Mouse (Mus musculus) ES-E14 (cell line): ENCODE data around the gene Ywhab. TPM values are rescaled to one million over a fixed set of nuclear protein-coding genes. Genes with fewer than 3 reads are reported as not detected.

Experiments used
- DNase-seq: peaks from one replicate; pipeline ENCODE4 v3.0.0-alpha.2; 2013; ENCODE audit warnings: low read depth, low spot score
- H3K27ac ChIP-seq: 2 replicates; pipeline ENCODE4 v1.5.1; 2012; ENCODE audit warnings: low read depth, mild to moderate bottlenecking, low read length, moderate library complexity, mixed read lengths; ENCODE audit not compliant: poor library complexity, insufficient read depth, severe bottlenecking
- H3K36me3 ChIP-seq: 2 replicates; pipeline ENCODE4 v1.6.1; 2012; ENCODE audit warnings: mild to moderate bottlenecking, low read length, moderate library complexity, mixed read lengths; ENCODE audit not compliant: control insufficient read depth, poor library complexity, insufficient read depth, severe bottlenecking
- H3K4me1 ChIP-seq, 2 experiments: fragments of 150-350 bp in 1 of 2; sonication (generic) in 1 of 2; 2 replicates each; pipeline ENCODE4 v1.6.1; 2012; ENCODE audit warnings: low read length in 2 of 2, mild to moderate bottlenecking in 1 of 2, mixed read lengths in 1 of 2; ENCODE audit not compliant: control insufficient read depth in 2 of 2, insufficient read depth in 2 of 2, poor library complexity in 1 of 2
- H3K4me3 ChIP-seq, 2 experiments: fragments of 150-350 bp in 1 of 2; sonication (generic) in 1 of 2; 2 replicates each; pipeline ENCODE4 v1.5.1; 2012; ENCODE audit warnings: low read length in 2 of 2, low read depth in 1 of 2, mild to moderate bottlenecking in 1 of 2, mixed read lengths in 1 of 2; ENCODE audit not compliant: insufficient read depth in 1 of 2, poor library complexity in 1 of 2, severe bottlenecking in 1 of 2
- H3K9ac ChIP-seq: 2 replicates; pipeline ENCODE4 v1.6.1; 2012; ENCODE audit warnings: low read depth, mild to moderate bottlenecking, low read length, mixed read lengths; ENCODE audit not compliant: poor library complexity, insufficient read depth, severe bottlenecking
- H3K9me3 ChIP-seq: fragments of 150-350 bp; sonication (generic); 2 replicates; pipeline ENCODE4 v1.6.1; 2012; ENCODE audit warnings: low read depth, mild to moderate bottlenecking, low read length; ENCODE audit not compliant: control insufficient read depth, insufficient read depth
- CHD2 ChIP-seq: IDR thresholded peaks from 2 replicates; pipeline ENCODE4 v1.6.1; 2014; ENCODE audit warnings: mild to moderate bottlenecking, low read depth, low read length, inconsistent platforms
- HCFC1 ChIP-seq: IDR thresholded peaks from 2 replicates; pipeline ENCODE4 v1.6.1; 2012; ENCODE audit warnings: low read length, inconsistent platforms, borderline replicate concordance; ENCODE audit not compliant: insufficient read depth
- MAFK ChIP-seq: IDR thresholded peaks from 2 replicates; pipeline ENCODE4 v1.6.1; 2014; ENCODE audit warnings: mild to moderate bottlenecking, low read depth, low read length, inconsistent platforms; ENCODE audit not compliant: insufficient read depth
- ZC3H11A ChIP-seq: IDR thresholded peaks from 2 replicates; pipeline ENCODE4 v1.6.1; 2012; ENCODE audit warnings: low read depth, mild to moderate bottlenecking, inconsistent platforms, low read length, borderline replicate concordance
- ZNF384 ChIP-seq: IDR thresholded peaks from 2 replicates; pipeline ENCODE4 v1.6.1; 2012; ENCODE audit warnings: low read depth, low read length, inconsistent platforms
- in situ Hi-C, 2 experiments: fragments of 600-800 bp; cut with MboI; formaldehyde crosslinking; loops; one replicate each; pipeline ENCODE4 v1.15.1; 2025; ENCODE audit warnings: low sequenced_read_pairs in 2 of 2, inconsistent platforms in 1 of 2; ENCODE audit not compliant: unreplicated experiment in 2 of 2
- total RNA-seq: library from RNA; depleted of rRNA; stranded (reverse); fragments of 300-350 nt; gene quantifications from 2 replicates; pipeline ENCODE4 v1.2.3, GENCODE M21; 2012

Gene Ywhab
- total RNA-seq, 1 experiment = 65.9 TPM

GRCm38 (mm10) chr2:164009227-164009626 is 14.5 kb downstream of the Ywhab start:
- in situ Hi-C loops = no loop called here
- H3K4me1 ChIP-seq = peaks cover 1 to 4% of the 10 kb centered on the region in 2 experiments; a peak in 2 of 4 replicates

GRCm38 (mm10) chr2:164010496-164010895 is 15.7 kb downstream of the Ywhab start:
- Histone ChIP-seq H3K9me3 (no peaks in the 10 kb centered on the region), H3K4me3 (no peak overlapping the region), H3K9ac (no peak overlapping the region), H3K27ac (no peak overlapping the region), H3K36me3 (peaks cover 15% of the 10 kb centered on the region), H3K4me1 (peaks cover 1 to 4% of the 10 kb centered on the region in 2 experiments; a peak in 2 of 4 replicates)
- DNase-seq = no peak
- no peak for TF ChIP-seq ZC3H11A
- TF ChIP-seq MAFK = no peak
- TF ChIP-seq CHD2 = no peak
- TF ChIP-seq ZNF384 = no peak
- TF ChIP-seq HCFC1 = no peak
- in situ Hi-C loops = no loop called here

More at GRCm38 (mm10) chr2:164009227-164009626, 14.5 kb downstream of the Ywhab start:
- Histone ChIP-seq H3K4me3 (no peak overlapping the region), H3K9ac (no peak overlapping the region), H3K36me3 (peaks cover 9% of the 10 kb centered on the region; the same call in 1 of the 2 replicates), H3K9me3 (no peaks in the 10 kb centered on the region), H3K27ac (no peak overlapping the region)
- TF ChIP-seq MAFK = no peak
- no peak for TF ChIP-seq ZNF384
- TF ChIP-seq HCFC1 = no peak
- TF ChIP-seq ZC3H11A = no peak
- no peak for TF ChIP-seq CHD2
- DNase-seq = no peak

GRCm38 (mm10) chr2:164010944-164011343 is 16.2 kb downstream of the Ywhab start:
- Histone ChIP-seq H3K36me3 (peaks cover 18% of the 10 kb centered on the region), H3K9ac (no peak overlapping the region)
- TF ChIP-seq ZNF384 (no peak), CHD2 (no peak), ZC3H11A (no peak), MAFK (no peak), HCFC1 (no peak)

GRCm38 (mm10) chr2:164015304-164015703 is 20.5 kb downstream of the Ywhab start:
- H3K4me3 ChIP-seq = no peak overlapping the region
- no peak overlapping the region for H3K27ac ChIP-seq
- H3K9ac ChIP-seq = no peak overlapping the region
- TF ChIP-seq ZC3H11A = no peak
- no peaks in the 10 kb centered on the region for H3K9me3 ChIP-seq
- DNase-seq = no peak
- H3K4me1 ChIP-seq = no peaks in the 10 kb centered on the region; a peak in 1 of 4 replicates
- in situ Hi-C loops = no loop called here
- peaks cover 35% of the 10 kb centered on the region for H3K36me3 ChIP-seq

More at GRCm38 (mm10) chr2:164010944-164011343, 16.2 kb downstream of the Ywhab start:
- H3K4me1 ChIP-seq = peaks cover 1 to 4% of the 10 kb centered on the region in 2 experiments; a peak in 2 of 4 replicates
- no peaks in the 10 kb centered on the region for H3K9me3 ChIP-seq
- no peak overlapping the region for H3K4me3 ChIP-seq
- no peak for DNase-seq
- H3K27ac ChIP-seq = no peak overlapping the region
- in situ Hi-C loops = no loop called here

GRCm38 (mm10) chr2:164018910-164019309 is 24.1 kb downstream of the Ywhab start:
- no peak overlapping the region for H3K27ac ChIP-seq
- no peak overlapping the region for H3K4me3 ChIP-seq
- no peaks in the 10 kb centered on the region for H3K9me3 ChIP-seq
- H3K9ac ChIP-seq = no peak overlapping the region
- H3K36me3 ChIP-seq = peaks cover 25% of the 10 kb centered on the region
- in situ Hi-C loops = no loop called here
- TF ChIP-seq HCFC1 (no peak), CHD2 (no peak), ZNF384 (no peak), ZC3H11A (no peak), MAFK (no peak)
- no peak for DNase-seq
- peaks cover 0 to 5% of the 10 kb centered on the region in 2 experiments; a peak in 1 of 4 replicates for H3K4me1 ChIP-seq
